Mouse (Mus musculus) lung, postnatal 0 days (tissue): Measurements from ENCODE around the gene Klhdc7b. TPM values are rescaled to one million over a fixed set of nuclear protein-coding genes. Genes with fewer than 3 reads are reported as not detected.

Experiments used
- ATAC-seq: fragments of 200-750 bp; cut with Nextera tagmentation; 2 replicates; pipeline ENCODE4 v1.8.0; 2017; ENCODE audit warnings: moderate library complexity
- DNase-seq: peaks from one replicate; pipeline ENCODE4 v3.0.0-alpha.2; 2016; ENCODE audit warnings: low spot score
- H3K27ac ChIP-seq: fragments of 300-500 bp; sonication (generic); 2 replicates; pipeline ENCODE4 v1.5.1; 2014; ENCODE audit warnings: antibody characterized with exemption, mild to moderate bottlenecking, low read length, mixed read lengths
- H3K27me3 ChIP-seq: fragments of 300-500 bp; sonication (generic); replicated peaks from 2 replicates; pipeline ENCODE4 v1.6.1; 2014; ENCODE audit warnings: low read length, mixed read lengths; ENCODE audit not compliant: insufficient read depth
- H3K36me3 ChIP-seq: fragments of 300-500 bp; sonication (generic); 2 replicates; pipeline ENCODE4 v1.6.1; 2014; ENCODE audit warnings: low read length, mixed read lengths; ENCODE audit not compliant: insufficient read depth
- H3K4me1 ChIP-seq: fragments of 300-500 bp; sonication (generic); 2 replicates; pipeline ENCODE4 v1.6.1; 2014; ENCODE audit warnings: antibody characterized with exemption, low read depth, low read length, mixed read lengths; ENCODE audit not compliant: insufficient read depth
- H3K4me2 ChIP-seq: fragments of 300-500 bp; sonication (generic); replicated peaks from 2 replicates; pipeline ENCODE4 v1.6.1; 2014; ENCODE audit warnings: low read depth, mild to moderate bottlenecking, low read length, moderate library complexity, mixed read lengths
- H3K4me3 ChIP-seq: fragments of 300-500 bp; sonication (generic); 2 replicates; pipeline ENCODE4 v1.5.1; 2014; ENCODE audit warnings: low read depth, low read length
- H3K9ac ChIP-seq: fragments of 300-500 bp; sonication (generic); replicated peaks from 2 replicates; pipeline ENCODE4 v1.6.1; 2014; ENCODE audit warnings: low read depth, mild to moderate bottlenecking
- H3K9me3 ChIP-seq: fragments of 300-500 bp; sonication (generic); 2 replicates; pipeline ENCODE4 v1.6.1; 2016; ENCODE audit warnings: low read length, mixed read lengths
- CTCF ChIP-seq: IDR thresholded peaks from 2 replicates; pipeline ENCODE4 v1.5.1; 2016; ENCODE audit warnings: antibody characterized with exemption, mild to moderate bottlenecking
- EP300 ChIP-seq: IDR thresholded peaks from 2 replicates; pipeline ENCODE4 v1.6.1; 2016; ENCODE audit warnings: antibody characterized with exemption, mild to moderate bottlenecking, control low read depth
- WGBS: fragments of 180-500 bp; shearing (Covaris S2); extraction: QIAGEN DNeasy Blood & Tissue Kit; methylation state at CpG from one replicate; pipeline ENCODE4 v1.1.7; 2014; 5-methylcytosine and 5-hydroxymethylcytosine counted together
- polyA plus RNA-seq: library from polyadenylated mRNA; unstranded; fragments of >200 nt; fragmentation: Nextera tagmentation; extraction: Ambion mirVana; gene quantifications from 2 replicates; pipeline ENCODE4 v1.2.1, GENCODE M21; 2015

The Klhdc7b gene
- polyA plus RNA-seq, 1 experiment from 2014 or later, result not detected

GRCm38 (mm10) chr15:89356372-89356771 is 28.3 kb upstream of the Klhdc7b start:
- Histone ChIP-seq H3K27me3 (no peaks in the 10 kb centered on the region), H3K9me3 (no peaks in the 10 kb centered on the region), H3K9ac (peak overlapping the region; percentile 72), H3K4me3 (peak overlapping the region; percentile 84), H3K4me1 (peaks cover 5% of the 10 kb centered on the region; the same call in 1 of the 2 replicates), H3K36me3 (peaks cover 17% of the 10 kb centered on the region; the same call in 1 of the 2 replicates), H3K27ac (peak overlapping the region; percentile 92), H3K4me2 (peak overlapping the region; percentile 79)
- DNase-seq, result peak; percentile 97
- TF ChIP-seq CTCF, result no peak
- TF ChIP-seq EP300, result no peak; the same call in 1 of the 2 replicates
- WGBS, result under 1% methylated on average over 15 of the region's 15 CpGs
- ATAC-seq, result peak; percentile 75

- ATAC-seq, result no peak
- H3K9me3 ChIP-seq, result no peaks in the 10 kb centered on the region
- no peak overlapping the region for H3K27ac ChIP-seq
- peaks cover 15% of the 10 kb centered on the region for H3K36me3 ChIP-seq
- TF ChIP-seq CTCF (no peak), EP300 (no peak)
- no peak overlapping the region for H3K4me3 ChIP-seq
- peaks cover 5% of the 10 kb centered on the region; the same call in 1 of the 2 replicates for H3K4me1 ChIP-seq
- H3K4me2 ChIP-seq, result no peak overlapping the region
- WGBS, result 79% methylated on average over 3 of the region's 3 CpGs
- no peak for DNase-seq
- no peaks in the 10 kb centered on the region for H3K27me3 ChIP-seq
- no peak overlapping the region for H3K9ac ChIP-seq
These were observed 25.9 kb upstream of the Klhdc7b start for GRCm38 (mm10) chr15:89358784-89359183.

- DNase-seq, result peak; percentile 84
- Histone ChIP-seq H3K4me2 (no peak overlapping the region), H3K27me3 (no peaks in the 10 kb centered on the region), H3K9me3 (no peaks in the 10 kb centered on the region), H3K9ac (no peak overlapping the region), H3K27ac (peak overlapping the region; percentile 14; the same call in 1 of the 2 replicates), H3K4me1 (no peaks in the 10 kb centered on the region; the same call in 1 of the 2 replicates), H3K36me3 (peaks cover 44% of the 10 kb centered on the region), H3K4me3 (no peak overlapping the region)
- ATAC-seq, result peak; percentile 79
- WGBS, result 61% methylated on average over 7 of the region's 7 CpGs
- TF ChIP-seq EP300, result peak; percentile 63; the same call in 1 of the 2 replicates
- TF ChIP-seq CTCF, result no peak
These were observed 21.7 kb upstream of the Klhdc7b start for GRCm38 (mm10) chr15:89363051-89363450.

GRCm38 (mm10) chr15:89365141-89365551 is 19.6 kb upstream of the Klhdc7b start:
- no peak overlapping the region for H3K4me3 ChIP-seq
- ATAC-seq, result no peak
- H3K27ac ChIP-seq, result no peak overlapping the region
- no peaks in the 10 kb centered on the region for H3K9me3 ChIP-seq
- no peaks in the 10 kb centered on the region for H3K4me1 ChIP-seq
- TF ChIP-seq EP300, result no peak
- TF ChIP-seq CTCF, result no peak
- H3K36me3 ChIP-seq, result peaks cover 59% of the 10 kb centered on the region
- H3K4me2 ChIP-seq, result no peak overlapping the region
- H3K27me3 ChIP-seq, result no peaks in the 10 kb centered on the region
- no peak for DNase-seq
- 93% methylated on average over 4 of the region's 4 CpGs for WGBS
- no peak overlapping the region for H3K9ac ChIP-seq

- peaks cover 9% of the 10 kb centered on the region for H3K27me3 ChIP-seq
- TF ChIP-seq EP300 (no peak), CTCF (no peak)
- DNase-seq (no peak), ATAC-seq (no peak)
- H3K27ac ChIP-seq, result no peak overlapping the region
- no peaks in the 10 kb centered on the region for H3K9me3 ChIP-seq
- no peak overlapping the region for H3K4me3 ChIP-seq
- peaks cover 8% of the 10 kb centered on the region for H3K4me1 ChIP-seq
- peaks cover 34% of the 10 kb centered on the region for H3K36me3 ChIP-seq
- 82% methylated on average over 13 of the region's 13 CpGs for WGBS
- no peak overlapping the region for H3K4me2 ChIP-seq
- no peak overlapping the region for H3K9ac ChIP-seq
These were observed 12.6 kb upstream of the Klhdc7b start for GRCm38 (mm10) chr15:89372068-89372467.

GRCm38 (mm10) chr15:89372536-89372935 is 12.2 kb upstream of the Klhdc7b start:
- Histone ChIP-seq H3K27ac (no peak overlapping the region), H3K4me1 (peaks cover 8% of the 10 kb centered on the region), H3K4me2 (no peak overlapping the region), H3K36me3 (peaks cover 34% of the 10 kb centered on the region), H3K27me3 (peaks cover 13% of the 10 kb centered on the region), H3K4me3 (no peak overlapping the region), H3K9ac (no peak overlapping the region), H3K9me3 (no peaks in the 10 kb centered on the region)
- ATAC-seq (no peak), DNase-seq (no peak)
- TF ChIP-seq EP300, result no peak
- no peak for TF ChIP-seq CTCF
- 83% methylated on average over 7 of the region's 7 CpGs for WGBS
